Mouse (Mus musculus) liver, embryonic 14.5 days (tissue): Measurements from ENCODE around the gene Gm3435. TPM values are rescaled to one million over a fixed set of nuclear protein-coding genes. Genes with fewer than 3 reads are reported as not detected.
"Not testable (repeated sequence)": the region's sequence is repeated elsewhere in the genome, so short reads cannot be mapped to it uniquely, and the experiment has no call there.

ENCODE experiments used
- ATAC-seq: fragments of 200-750 bp; cut with Nextera tagmentation; 2 replicates; pipeline ENCODE4 v1.8.0; 2017; ENCODE audit warnings: moderate number of reproducible peaks, mild to moderate bottlenecking, moderate library complexity; ENCODE audit not compliant: insufficient read depth
- DNase-seq, 3 experiments: peaks; one replicate each; pipeline ENCODE4 v3.0.0-alpha.2; 2012 to 2013; ENCODE audit warnings: low read depth in 3 of 3, low spot score in 3 of 3
- H3K27ac ChIP-seq: fragments of 300-500 bp; sonication (generic); 2 replicates; pipeline ENCODE4 v1.5.1; 2014; ENCODE audit warnings: moderate library complexity, mild to moderate bottlenecking, control low read depth, inconsistent platforms
- H3K27me3 ChIP-seq: fragments of 300-500 bp; sonication (generic); 2 replicates; pipeline ENCODE4 v1.6.1; 2014; ENCODE audit warnings: mild to moderate bottlenecking, low read length, moderate library complexity; ENCODE audit not compliant: control insufficient read depth, insufficient read depth
- H3K36me3 ChIP-seq: fragments of 300-500 bp; sonication (generic); replicated peaks from 2 replicates; pipeline ENCODE4 v1.6.1; 2014; ENCODE audit warnings: low read depth; ENCODE audit not compliant: control insufficient read depth, insufficient read depth
- H3K4me1 ChIP-seq, 2 experiments: fragments of 200-500 bp in 1 of 2; fragments of 300-500 bp in 1 of 2; sonication (generic) in 1 of 2; replicated peaks; 2 replicates each; pipeline ENCODE4 v1.6.1; 2012 to 2014; ENCODE audit warnings: antibody characterized with exemption in 1 of 2, inconsistent platforms in 1 of 2, low read length in 1 of 2; ENCODE audit not compliant: control insufficient read depth in 2 of 2, insufficient read depth in 2 of 2
- H3K4me2 ChIP-seq: fragments of 300-500 bp; sonication (generic); 2 replicates; pipeline ENCODE4 v1.6.1; 2014; ENCODE audit warnings: low read depth, mild to moderate bottlenecking, control low read depth, moderate library complexity
- H3K4me3 ChIP-seq, 2 experiments: fragments of 200-500 bp in 1 of 2; fragments of 300-500 bp in 1 of 2; sonication (generic) in 1 of 2; 2 replicates each; pipeline ENCODE4 v1.5.1; 2012 to 2014; ENCODE audit warnings: low read depth in 2 of 2, low read length in 2 of 2, mild to moderate bottlenecking in 2 of 2, control low read depth in 1 of 2, inconsistent platforms in 1 of 2, moderate library complexity in 1 of 2; ENCODE audit not compliant: insufficient read depth in 1 of 2
- H3K9ac ChIP-seq: fragments of 300-500 bp; sonication (generic); replicated peaks from 2 replicates; pipeline ENCODE4 v1.6.1; 2014; ENCODE audit warnings: mild to moderate bottlenecking, control low read depth, moderate library complexity
- H3K9me3 ChIP-seq: fragments of 300-500 bp; sonication (generic); 2 replicates; pipeline ENCODE4 v1.6.1; 2016; ENCODE audit warnings: low read length, mixed read lengths; ENCODE audit not compliant: control insufficient read depth
- WGBS: fragments of 180-500 bp; shearing (Covaris S2); extraction: QIAGEN DNeasy Blood & Tissue Kit; methylation state at CpG from one replicate; pipeline ENCODE4 v1.1.7; 2014; ENCODE audit not compliant: insufficient replicate concordance; 5-methylcytosine and 5-hydroxymethylcytosine counted together
- polyA plus RNA-seq, 2 experiments: library from polyadenylated mRNA; depleted of rRNA in 1 of 2; stranded (reverse) in 1 of 2; unstranded in 1 of 2; fragments of >200 nt; fragmentation: Nextera tagmentation in 1 of 2; extraction: Ambion mirVana in 1 of 2; gene quantifications; 2 replicates each; pipeline versions ENCODE4 v1.2.1 to v1.2.3; 2012 to 2014

Gene Gm3435
- polyA plus RNA-seq, 2 experiments: 2.7 to 3.1 TPM

DNA sequence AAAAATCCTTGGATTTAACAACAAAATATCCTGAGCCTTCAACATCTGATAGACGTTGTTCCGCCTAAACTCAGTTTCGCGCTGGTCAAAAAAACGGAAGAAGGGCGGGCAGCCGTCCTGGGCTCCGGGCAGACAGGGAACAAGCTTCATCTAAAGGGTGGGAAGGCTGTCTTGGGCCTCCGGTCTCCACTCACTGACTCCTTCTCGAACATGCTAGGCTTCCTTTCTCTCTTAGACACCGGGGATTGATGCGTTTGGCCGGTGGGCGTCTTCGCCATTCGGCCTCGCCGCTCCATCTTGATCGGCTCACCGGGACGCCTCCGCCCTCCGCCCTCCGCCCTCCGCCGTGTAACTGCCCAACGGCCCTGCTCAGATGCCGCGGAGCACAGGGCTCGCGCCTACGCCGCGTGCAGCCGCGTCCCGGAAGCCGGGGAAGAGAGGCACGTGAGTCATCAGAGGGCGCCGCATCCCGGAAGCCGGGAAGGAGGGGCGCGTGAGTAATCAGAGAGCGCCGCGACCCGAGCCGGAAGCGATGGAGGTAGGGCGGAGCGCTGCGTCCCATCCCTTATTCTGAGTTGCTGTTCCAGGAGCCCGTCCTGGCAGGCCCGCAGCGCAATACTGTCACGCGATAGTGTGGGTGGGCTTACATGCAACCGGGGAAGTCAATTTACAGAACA is 31.5 kb upstream of the Gm3435 start, which contains the start of the genes 9030025P20Rik and Gm3417:
Gene 9030025P20Rik, plus strand, starts transcription at position 107 of the 677 bp plus-strand sequence.
Gene Gm3417, minus strand, starts transcription at position 429 of the 677 bp plus-strand sequence.
- H3K27ac ChIP-seq, DNase-seq, H3K36me3 ChIP-seq, H3K27me3 ChIP-seq, H3K4me1 ChIP-seq, H3K9me3 ChIP-seq, H3K9ac ChIP-seq: not testable (repeated sequence)
- peak; percentile 96 for ATAC-seq
- no CpG with 5 or more reads among the region's 60 CpGs for WGBS
- H3K4me2 ChIP-seq: peak within 1 kb of the TSS; percentile 41; the same call in 1 of the 2 replicates
- H3K4me3 ChIP-seq: 0 out of 4 replicates have a peak within 1 kb of the TSS, but pooled peaks of 1 of the 2 experiments have one; percentile 21

DNA sequence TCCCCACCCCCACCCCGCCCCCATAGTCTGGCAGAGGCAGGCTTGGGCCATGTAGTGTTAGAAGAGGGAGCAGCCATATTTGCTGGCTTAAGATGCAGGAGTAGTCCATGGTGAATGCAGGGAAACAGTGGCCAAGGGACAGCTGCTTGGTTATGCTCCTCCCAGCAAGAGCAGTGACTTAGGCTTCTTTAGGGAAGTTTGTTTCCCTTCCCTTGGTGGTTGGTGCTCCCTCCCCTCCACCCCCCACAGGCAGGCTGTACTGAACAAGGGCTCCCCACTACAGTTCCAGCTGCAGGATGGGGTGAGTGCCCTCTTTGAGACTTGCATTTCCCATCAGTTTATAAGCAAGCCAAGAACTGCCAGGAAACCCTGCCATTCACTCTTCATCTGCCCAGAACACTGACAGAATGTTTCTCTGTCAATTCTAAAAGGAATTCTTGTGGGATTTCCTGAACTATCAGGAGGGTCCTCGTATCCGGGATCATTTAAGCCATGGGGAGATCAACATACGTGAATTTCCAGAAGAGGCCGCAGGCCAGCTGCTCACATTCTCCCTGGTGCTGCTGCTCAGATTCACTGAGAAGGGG is 19.8 kb upstream of the Gm3435 start:
- H3K4me2 ChIP-seq, H3K4me1 ChIP-seq, H3K9ac ChIP-seq, DNase-seq, H3K27me3 ChIP-seq, ATAC-seq, H3K4me3 ChIP-seq, H3K9me3 ChIP-seq, H3K36me3 ChIP-seq, H3K27ac ChIP-seq: not testable (repeated sequence)
- 90% methylated on average over 4 of the region's 5 CpGs for WGBS

DNA sequence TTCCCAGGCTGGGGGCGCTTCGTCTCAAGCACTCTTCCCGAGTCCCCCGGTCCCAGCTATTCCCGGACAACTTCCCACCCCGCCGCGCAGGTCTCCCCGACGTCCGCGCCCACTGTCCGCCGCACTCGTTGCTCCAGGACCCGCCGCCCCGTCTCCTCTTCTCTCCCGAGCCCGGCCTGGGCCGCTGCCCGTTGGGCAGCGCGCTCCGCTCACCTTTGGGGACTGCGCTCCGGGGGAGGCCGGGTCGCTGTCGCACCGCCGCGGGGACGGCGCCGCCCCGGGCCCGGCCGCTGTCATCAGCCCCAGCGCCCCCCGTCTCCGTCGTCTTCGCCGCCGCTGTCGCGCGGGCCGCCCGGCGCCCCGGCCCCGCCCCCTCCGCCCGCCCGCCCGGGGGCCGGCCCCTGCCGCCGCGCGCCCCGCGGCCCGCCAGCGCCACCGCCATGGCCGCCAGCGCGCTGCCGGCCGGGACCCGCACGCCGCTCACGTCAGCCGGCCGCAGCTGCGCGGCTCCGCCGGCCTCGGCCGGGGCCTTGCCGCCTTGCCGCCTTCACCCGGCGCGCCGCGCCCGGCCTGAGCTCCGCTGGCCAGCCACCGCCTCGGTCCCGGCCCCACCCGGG is 17.3 kb upstream of the Gm3435 start:
- no CpG with 5 or more reads among the region's 98 CpGs for WGBS
- not testable (repeated sequence) for H3K9me3 ChIP-seq, H3K9ac ChIP-seq, H3K4me1 ChIP-seq, H3K27ac ChIP-seq, DNase-seq, H3K4me2 ChIP-seq, H3K36me3 ChIP-seq, H3K27me3 ChIP-seq, H3K4me3 ChIP-seq
- peak; percentile 75 for ATAC-seq

DNA sequence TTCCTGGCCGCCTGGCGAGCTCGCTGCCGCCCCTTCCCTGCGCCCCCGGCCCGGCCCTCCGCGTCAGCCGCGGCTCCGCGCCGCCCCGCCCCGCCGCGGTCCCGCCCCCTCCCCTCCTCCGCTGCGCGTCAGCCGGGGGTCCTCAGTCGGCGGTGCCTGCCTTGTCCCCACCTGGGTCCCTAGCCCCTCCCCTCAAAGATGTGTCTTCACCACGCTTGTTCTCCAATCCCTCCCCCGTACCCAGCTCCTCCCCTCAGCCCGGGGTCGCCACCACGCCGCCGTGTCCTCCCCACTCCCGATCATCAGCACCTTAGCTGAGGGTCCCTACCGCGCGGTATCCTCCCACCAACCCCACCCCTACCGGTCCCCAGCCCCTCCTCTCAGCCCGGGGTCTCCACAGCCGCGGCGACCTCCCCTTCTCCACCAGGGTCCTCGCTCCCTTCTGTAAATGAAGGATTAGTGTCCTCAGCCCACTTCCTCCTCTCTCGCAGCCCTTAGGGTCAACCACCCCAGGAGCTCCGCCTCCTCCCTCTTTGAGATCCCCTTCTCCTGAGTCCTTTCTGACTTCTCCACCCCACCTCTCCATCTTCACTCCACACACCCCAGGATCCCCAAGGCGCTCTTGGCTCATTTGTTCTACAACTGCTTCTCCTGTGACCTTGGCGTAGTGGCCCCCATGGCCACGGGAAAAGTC is 16.7 kb upstream of the Gm3435 start:
- not testable (repeated sequence) for H3K9ac ChIP-seq, DNase-seq, H3K4me3 ChIP-seq, H3K27ac ChIP-seq, H3K4me2 ChIP-seq, H3K9me3 ChIP-seq, H3K27me3 ChIP-seq, H3K36me3 ChIP-seq, H3K4me1 ChIP-seq
- ATAC-seq: peak; percentile 57
- WGBS: no CpG with 5 or more reads among the region's 47 CpGs

DNA sequence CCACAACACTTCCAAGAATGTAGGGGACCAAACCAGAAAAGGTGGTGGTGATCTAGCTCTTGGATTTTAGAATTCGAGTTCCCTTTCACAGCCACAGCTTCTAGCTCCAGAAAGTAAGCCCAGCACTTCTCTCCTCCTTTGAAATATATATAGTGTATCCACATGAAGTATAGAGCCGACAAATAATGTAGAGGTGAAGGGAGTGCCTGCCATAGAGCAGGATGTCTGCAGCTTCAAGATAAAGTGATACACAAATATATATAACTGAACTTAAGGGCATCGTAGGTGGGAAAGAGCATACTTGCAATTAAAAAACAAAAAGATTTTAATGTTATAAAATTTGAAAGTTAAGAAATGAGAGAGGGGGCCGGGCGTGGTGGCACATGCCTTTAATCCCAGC is 15.8 kb upstream of the Gm3435 start:
- H3K4me1 ChIP-seq, H3K9me3 ChIP-seq, ATAC-seq, H3K4me3 ChIP-seq, H3K27me3 ChIP-seq, H3K36me3 ChIP-seq, H3K27ac ChIP-seq, H3K4me2 ChIP-seq, H3K9ac ChIP-seq, DNase-seq: not testable (repeated sequence)
- no CpG with 5 or more reads among the region's 5 CpGs for WGBS

DNA sequence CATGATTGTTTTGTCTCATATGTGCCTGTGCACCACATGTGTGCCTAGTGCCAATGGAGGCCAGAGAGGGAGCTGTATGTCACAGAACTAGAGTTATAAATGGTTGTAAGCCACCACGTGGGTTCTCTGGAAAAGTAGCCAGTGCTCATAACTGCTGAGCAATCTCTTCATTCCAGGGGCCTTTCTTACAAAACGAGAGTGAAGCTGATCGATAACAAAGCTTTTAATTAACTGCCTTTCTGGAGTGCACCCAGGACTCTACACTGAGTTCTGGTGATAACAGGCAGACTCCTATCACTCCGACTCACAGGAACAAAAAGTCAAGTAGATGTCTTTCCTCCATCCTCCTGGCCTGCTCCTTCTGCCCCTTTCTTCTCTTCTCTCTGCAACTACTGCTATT is 9.9 kb upstream of the Gm3435 start:
- H3K9me3 ChIP-seq, DNase-seq, H3K4me2 ChIP-seq, H3K27ac ChIP-seq, H3K9ac ChIP-seq, H3K4me3 ChIP-seq, H3K36me3 ChIP-seq, H3K4me1 ChIP-seq, H3K27me3 ChIP-seq: not testable (repeated sequence)
- peak; percentile 82 for ATAC-seq
- no CpG with 5 or more reads among the region's 4 CpGs for WGBS

DNA sequence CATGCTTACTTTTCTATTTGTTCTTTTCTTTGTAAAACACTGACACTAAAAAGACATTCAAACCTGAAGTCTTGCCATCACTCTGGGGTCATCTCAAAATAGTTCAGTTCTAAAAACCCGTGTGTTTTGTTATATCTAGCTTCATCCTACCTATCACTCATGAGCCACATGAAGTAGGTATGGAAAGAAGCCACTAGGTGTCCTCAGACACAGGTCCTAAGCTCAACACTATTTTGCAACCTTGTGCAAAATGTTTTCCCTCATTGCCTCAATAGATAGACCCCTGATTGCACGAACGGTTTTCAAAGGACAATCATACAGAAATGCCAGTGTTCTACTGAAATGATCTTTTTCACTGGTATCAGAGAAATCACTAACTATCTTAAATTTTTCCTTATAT is 888 bp upstream of the Gm3435 start:
- H3K9ac ChIP-seq: not testable (repeated sequence)
- no CpG with 5 or more reads among the region's 3 CpGs for WGBS

More for the DNA sequence above, 888 bp upstream of the Gm3435 start:
- H3K36me3 ChIP-seq, H3K4me3 ChIP-seq, H3K27me3 ChIP-seq, DNase-seq, H3K9me3 ChIP-seq, H3K27ac ChIP-seq, H3K4me1 ChIP-seq, H3K4me2 ChIP-seq: not testable (repeated sequence)
- peak; percentile 26; the same call in 1 of the 2 replicates for ATAC-seq
